Mouse (Mus musculus): ENCODE data around the gene Defb38. TPM values are rescaled to one million over a fixed set of nuclear protein-coding genes. Genes with fewer than 3 reads are reported as not detected.

The Defb38 gene
- not detected for total RNA-seq (2021)
- polyA plus RNA-seq (2012; rRNA removed), result not detected in 2 replicates
- long read RNA-seq, result 0 reads

- Histone ChIP-seq H3K36me3 (ENCODE audit: control insufficient read depth, insufficient read depth, low read length) (no peaks in the 10 kb centered on the region), H3K79me2 (replicated peaks; ENCODE audit: control insufficient read depth, insufficient read depth, low read length) (no peaks in the 10 kb centered on the region), H3K27me3 (ENCODE audit: control insufficient read depth, insufficient read depth, low read length) (no peaks in the 10 kb centered on the region), H3K4me3 (no peak within 1 kb of the TSS), H3K9ac (ENCODE audit: low read depth, low read length) (no peak within 1 kb of the TSS), H3K4me1 (ENCODE audit: control insufficient read depth, insufficient read depth, low read length) (no peaks in the 10 kb centered on the region), H3K27ac (no peak within 1 kb of the TSS)
- no peak for DNase-seq
- WGBS, result 71% methylated on average over 1 of the region's 1 CpGs
- intact Hi-C loops (cut with DNase I), result no loop called here
- TF ChIP-seq POLR2A (IDR thresholded peaks at IDR 0.05; ENCODE audit: insufficient read depth, low read depth, low read length) (no peak), CTCF (IDR thresholded peaks at IDR 0.05) (no peak), EP300 (IDR thresholded peaks at IDR 0.05; ENCODE audit: insufficient read depth, low read depth, low read length) (no peak)
These were observed at the start of gene Defb38 for GRCm38 (mm10) chr8:19026466-19026865. Gene Defb38, minus strand, starts transcription at chr8:19026566.

- Histone ChIP-seq H3K36me3 (ENCODE audit: control insufficient read depth, insufficient read depth, low read length) (no peaks in the 10 kb centered on the region), H3K4me3 (no peak overlapping the region), H3K79me2 (replicated peaks; ENCODE audit: control insufficient read depth, insufficient read depth, low read length) (no peaks in the 10 kb centered on the region), H3K27ac (no peak overlapping the region), H3K9ac (ENCODE audit: low read depth, low read length) (no peak overlapping the region), H3K4me1 (ENCODE audit: control insufficient read depth, insufficient read depth, low read length) (no peaks in the 10 kb centered on the region), H3K27me3 (ENCODE audit: control insufficient read depth, insufficient read depth, low read length) (no peaks in the 10 kb centered on the region)
- WGBS, result 59% methylated on average over 2 of the region's 2 CpGs
- intact Hi-C loops (cut with DNase I), result no loop called here
- TF ChIP-seq POLR2A (IDR thresholded peaks at IDR 0.05; ENCODE audit: insufficient read depth, low read depth, low read length) (no peak), CTCF (IDR thresholded peaks at IDR 0.05) (no peak), EP300 (IDR thresholded peaks at IDR 0.05; ENCODE audit: insufficient read depth, low read depth, low read length) (no peak)
- no peak for DNase-seq
These were observed 39.6 kb upstream of the Defb38 start for GRCm38 (mm10) chr8:19066013-19066412.

- H3K27me3 ChIP-seq (ENCODE audit: control insufficient read depth, insufficient read depth, low read length), result no peaks in the 10 kb centered on the region
- H3K79me2 ChIP-seq (replicated peaks; ENCODE audit: control insufficient read depth, insufficient read depth, low read length), result no peaks in the 10 kb centered on the region
- no peak within 1 kb of the TSS for H3K4me3 ChIP-seq
- H3K9ac ChIP-seq (ENCODE audit: low read depth, low read length), result no peak within 1 kb of the TSS
- no peaks in the 10 kb centered on the region for H3K4me1 ChIP-seq (ENCODE audit: control insufficient read depth, insufficient read depth, low read length)
- 65% methylated on average over 1 of the region's 1 CpGs for WGBS
- no peak for DNase-seq
- TF ChIP-seq CTCF (IDR thresholded peaks at IDR 0.05) (no peak), EP300 (IDR thresholded peaks at IDR 0.05; ENCODE audit: insufficient read depth, low read depth, low read length) (no peak), POLR2A (IDR thresholded peaks at IDR 0.05; ENCODE audit: insufficient read depth, low read depth, low read length) (no peak)
- H3K27ac ChIP-seq, result no peak within 1 kb of the TSS
- intact Hi-C loops (cut with DNase I), result no loop called here
- no peaks in the 10 kb centered on the region for H3K36me3 ChIP-seq (ENCODE audit: control insufficient read depth, insufficient read depth, low read length)
These were observed 38.3 kb upstream of the Defb38 start, which contains the start of gene Defb39 for GRCm38 (mm10) chr8:19064710-19065109. Gene Defb39, minus strand, starts transcription at chr8:19064810.

GRCm38 (mm10) chr8:19062891-19063290 is 36.5 kb upstream of the Defb38 start:
- Histone ChIP-seq H3K4me1 (ENCODE audit: control insufficient read depth, insufficient read depth, low read length) (no peaks in the 10 kb centered on the region), H3K36me3 (ENCODE audit: control insufficient read depth, insufficient read depth, low read length) (no peaks in the 10 kb centered on the region), H3K79me2 (replicated peaks; ENCODE audit: control insufficient read depth, insufficient read depth, low read length) (no peaks in the 10 kb centered on the region), H3K4me3 (no peak overlapping the region), H3K9ac (ENCODE audit: low read depth, low read length) (no peak overlapping the region), H3K27ac (no peak overlapping the region), H3K27me3 (ENCODE audit: control insufficient read depth, insufficient read depth, low read length) (no peaks in the 10 kb centered on the region)
- no peak for DNase-seq
- TF ChIP-seq CTCF (IDR thresholded peaks at IDR 0.05), result no peak
- TF ChIP-seq EP300 (IDR thresholded peaks at IDR 0.05; ENCODE audit: insufficient read depth, low read depth, low read length), result no peak
- no peak for TF ChIP-seq POLR2A (IDR thresholded peaks at IDR 0.05; ENCODE audit: insufficient read depth, low read depth, low read length)
- intact Hi-C loops (cut with DNase I), result no loop called here

- 90% methylated on average over 14 of the region's 14 CpGs for WGBS
- TF ChIP-seq POLR2A (IDR thresholded peaks at IDR 0.05; ENCODE audit: insufficient read depth, low read depth, low read length), result no peak
- TF ChIP-seq CTCF (IDR thresholded peaks at IDR 0.05), result no peak
- TF ChIP-seq EP300 (IDR thresholded peaks at IDR 0.05; ENCODE audit: insufficient read depth, low read depth, low read length), result no peak
- Histone ChIP-seq H3K4me3 (no peak overlapping the region), H3K27ac (no peak overlapping the region), H3K4me1 (ENCODE audit: control insufficient read depth, insufficient read depth, low read length) (no peaks in the 10 kb centered on the region), H3K27me3 (ENCODE audit: control insufficient read depth, insufficient read depth, low read length) (no peaks in the 10 kb centered on the region), H3K9ac (ENCODE audit: low read depth, low read length) (no peak overlapping the region), H3K36me3 (ENCODE audit: control insufficient read depth, insufficient read depth, low read length) (no peaks in the 10 kb centered on the region), H3K79me2 (replicated peaks; ENCODE audit: control insufficient read depth, insufficient read depth, low read length) (no peaks in the 10 kb centered on the region)
- DNase-seq, result no peak
- intact Hi-C loops (cut with DNase I), result no loop called here
These were observed 18.9 kb upstream of the Defb38 start for GRCm38 (mm10) chr8:19045242-19045641.

Other genes starting within 250 kb of the Defb38 start
- not detected for gene Defb40, start 48.3 kb downstream of the Defb38 start, total RNA-seq (2021)
- gene Defb40, start 48.3 kb downstream of the Defb38 start, polyA plus RNA-seq (2012; rRNA removed), result not detected in 2 replicates
- gene Defb37, start 35.5 kb downstream of the Defb38 start, total RNA-seq (2021), result not detected
- not detected in 2 replicates for gene Defb37, start 35.5 kb downstream of the Defb38 start, polyA plus RNA-seq (2012; rRNA removed)
- not detected for gene Defb39, start 38.2 kb upstream of the Defb38 start, total RNA-seq (2021)
- not detected in 2 replicates for gene Defb39, start 38.2 kb upstream of the Defb38 start, polyA plus RNA-seq (2012; rRNA removed)
- gene Defb12, start 88.3 kb upstream of the Defb38 start, total RNA-seq (2021), result not detected
- gene Defb12, start 88.3 kb upstream of the Defb38 start, polyA plus RNA-seq (2012; rRNA removed), result not detected in 2 replicates
- not detected for gene Defb34, start 97.2 kb upstream of the Defb38 start, total RNA-seq (2021)
- gene Defb34, start 97.2 kb upstream of the Defb38 start, polyA plus RNA-seq (2012; rRNA removed), result not detected in 2 replicates
- not detected for gene Gm45826, start 114.2 kb upstream of the Defb38 start, total RNA-seq (2021)
- gene Gm45826, start 114.2 kb upstream of the Defb38 start, polyA plus RNA-seq (2012; rRNA removed), result not detected in 2 replicates
- gene Defb14, start 167.8 kb upstream of the Defb38 start, total RNA-seq (2021), result not detected
- gene Defb14, start 167.8 kb upstream of the Defb38 start, polyA plus RNA-seq (2012; rRNA removed), result not detected in 2 replicates
- gene Defb4, start 172.1 kb upstream of the Defb38 start, total RNA-seq (2021), result not detected
- gene Defb4, start 172.1 kb upstream of the Defb38 start, polyA plus RNA-seq (2012; rRNA removed), result not detected in 2 replicates
- gene Defb6, start 198.9 kb upstream of the Defb38 start, total RNA-seq (2021), result not detected
- not detected in 2 replicates for gene Defb6, start 198.9 kb upstream of the Defb38 start, polyA plus RNA-seq (2012; rRNA removed)
- not detected for gene Defb46, start 213.3 kb upstream of the Defb38 start, total RNA-seq (2021)
- not detected in 2 replicates for gene Defb46, start 213.3 kb upstream of the Defb38 start, polyA plus RNA-seq (2012; rRNA removed)
- gene Defb5, start 221.0 kb upstream of the Defb38 start, total RNA-seq (2021), result not detected
- not detected in 2 replicates for gene Defb5, start 221.0 kb upstream of the Defb38 start, polyA plus RNA-seq (2012; rRNA removed)

All from heart, adult 2 months (tissue).